Mouse (Mus musculus): ENCODE measurements at regions not wholly inside any gene's neighbourhood (a gene's known extent, or its start where the extent isn't known, plus 50 kb on each side); places are given as distances from the start of the nearest gene placed in this dataset.

- TF ChIP-seq CEBPB (IDR thresholded peaks at IDR 0.05; ENCODE audit: insufficient read depth, poor library complexity, severe bottlenecking) (no peak), TCF12 (IDR thresholded peaks at IDR 0.05; ENCODE audit: insufficient read depth, poor library complexity, severe bottlenecking) (no peak), POLR2AphosphoS2 (IDR thresholded peaks at IDR 0.05; ENCODE audit: insufficient read length, low read depth) (no peak), MAX (IDR thresholded peaks at IDR 0.05; ENCODE audit: low read depth) (no peak), USF1 (IDR thresholded peaks at IDR 0.05; ENCODE audit: low read depth) (no peak), SRF (IDR thresholded peaks at IDR 0.05; ENCODE audit: control insufficient read depth, insufficient read length, low read depth) (no peak)
- Histone ChIP-seq H3ac (ENCODE audit: control insufficient read depth, insufficient read length) (no peak overlapping the region), H3K4me2 (ENCODE audit: low read depth) (no peak overlapping the region), H3K27me3 (ENCODE audit: control insufficient read depth, insufficient read depth, insufficient read length) (peaks cover 19% of the 10 kb centered on the region), H3K4me3 (no peak overlapping the region), H3K79me2 (ENCODE audit: control insufficient read depth, insufficient read depth) (no peaks in the 10 kb centered on the region), H3K36me3 (ENCODE audit: control insufficient read depth, insufficient read depth) (no peaks in the 10 kb centered on the region)
These were observed 80.0 kb upstream of the Mpp6 start for GRCm38 (mm10) chr6:50029895-50030515.

GRCm38 (mm10) chr6:50031356-50031755, 78.7 kb upstream of the Mpp6 start:
- Histone ChIP-seq H3K27me3 (ENCODE audit: control insufficient read depth, insufficient read depth, insufficient read length) (peaks cover 19% of the 10 kb centered on the region), H3ac (ENCODE audit: control insufficient read depth, insufficient read length) (no peak overlapping the region), H3K4me3 (no peak overlapping the region), H3K4me2 (ENCODE audit: low read depth) (no peak overlapping the region), H3K79me2 (ENCODE audit: control insufficient read depth, insufficient read depth) (no peaks in the 10 kb centered on the region), H3K36me3 (ENCODE audit: control insufficient read depth, insufficient read depth) (no peaks in the 10 kb centered on the region)
- TF ChIP-seq MYOD1 (IDR thresholded peaks at IDR 0.05; ENCODE audit: control insufficient read depth in 1 of 3, insufficient read length in 2 of 3, low read depth in 2 of 3), result no peak
- TF ChIP-seq TCF12 (IDR thresholded peaks at IDR 0.05; ENCODE audit: insufficient read depth, poor library complexity, severe bottlenecking), result no peak

GRCm38 (mm10) chr6:50032894-50033595, 77.0 kb upstream of the Mpp6 start:
- H3K4me2 ChIP-seq (ENCODE audit: low read depth), result no peak overlapping the region
- no peaks in the 10 kb centered on the region for H3K36me3 ChIP-seq (ENCODE audit: control insufficient read depth, insufficient read depth)
- TF ChIP-seq TCF3 (IDR thresholded peaks at IDR 0.05; ENCODE audit: insufficient read length, low read depth) (no peak), CEBPB (IDR thresholded peaks at IDR 0.05; ENCODE audit: insufficient read depth, poor library complexity, severe bottlenecking) (no peak), MYOD1 (IDR thresholded peaks at IDR 0.05; ENCODE audit: control insufficient read depth in 1 of 3, insufficient read length in 2 of 3, low read depth in 2 of 3) (no peak), POLR2AphosphoS2 (IDR thresholded peaks at IDR 0.05; ENCODE audit: insufficient read length, low read depth) (no peak), POLR2A (IDR thresholded peaks at IDR 0.05; ENCODE audit: insufficient read length, low read depth) (no peak), MYOG (IDR thresholded peaks at IDR 0.05; ENCODE audit: control insufficient read depth in 1 of 3, insufficient read depth in 1 of 3, insufficient read length in 2 of 3, low read depth in 2 of 3) (no peak), SRF (IDR thresholded peaks at IDR 0.05; ENCODE audit: control insufficient read depth, insufficient read length, low read depth) (no peak), MAX (IDR thresholded peaks at IDR 0.05; ENCODE audit: low read depth) (no peak), TCF12 (IDR thresholded peaks at IDR 0.05; ENCODE audit: insufficient read depth, poor library complexity, severe bottlenecking) (no peak), E2F4 (IDR thresholded peaks at IDR 0.05; ENCODE audit: insufficient read depth) (no peak)
- H3K4me3 ChIP-seq, result no peak overlapping the region
- no peaks in the 10 kb centered on the region for H3K79me2 ChIP-seq (ENCODE audit: control insufficient read depth, insufficient read depth)
- no peak overlapping the region for H3ac ChIP-seq (ENCODE audit: control insufficient read depth, insufficient read length)
- peaks cover 19% of the 10 kb centered on the region for H3K27me3 ChIP-seq (ENCODE audit: control insufficient read depth, insufficient read depth, insufficient read length)

- TF ChIP-seq TCF3 (IDR thresholded peaks at IDR 0.05; ENCODE audit: insufficient read length, low read depth) (no peak), MYOG (IDR thresholded peaks at IDR 0.05; ENCODE audit: control insufficient read depth in 1 of 3, insufficient read depth in 1 of 3, insufficient read length in 2 of 3, low read depth in 2 of 3) (no peak), MYOD1 (IDR thresholded peaks at IDR 0.05; ENCODE audit: control insufficient read depth in 1 of 3, insufficient read length in 2 of 3, low read depth in 2 of 3) (no peak), MAX (IDR thresholded peaks at IDR 0.05; ENCODE audit: low read depth) (no peak), CEBPB (IDR thresholded peaks at IDR 0.05; ENCODE audit: insufficient read depth, poor library complexity, severe bottlenecking) (no peak), POLR2A (IDR thresholded peaks at IDR 0.05; ENCODE audit: insufficient read length, low read depth) (no peak), POLR2AphosphoS2 (IDR thresholded peaks at IDR 0.05; ENCODE audit: insufficient read length, low read depth) (no peak), TCF12 (IDR thresholded peaks at IDR 0.05; ENCODE audit: insufficient read depth, poor library complexity, severe bottlenecking) (no peak), E2F4 (IDR thresholded peaks at IDR 0.05; ENCODE audit: insufficient read depth) (no peak), SRF (IDR thresholded peaks at IDR 0.05; ENCODE audit: control insufficient read depth, insufficient read length, low read depth) (no peak), USF1 (IDR thresholded peaks at IDR 0.05; ENCODE audit: low read depth) (no peak), REST (IDR thresholded peaks at IDR 0.05; ENCODE audit: insufficient read depth, insufficient read length) (no peak)
- H3K4me2 ChIP-seq (ENCODE audit: low read depth), result peak overlapping the region; percentile 55
- no peak overlapping the region for H3ac ChIP-seq (ENCODE audit: control insufficient read depth, insufficient read length)
These were observed 72.4 kb upstream of the Mpp6 start for GRCm38 (mm10) chr6:50037614-50038013.

GRCm38 (mm10) chr6:50038369-50038768, 71.7 kb upstream of the Mpp6 start:
- H3ac ChIP-seq (ENCODE audit: control insufficient read depth, insufficient read length), result no peak overlapping the region
- TF ChIP-seq SRF (IDR thresholded peaks at IDR 0.05; ENCODE audit: control insufficient read depth, insufficient read length, low read depth) (no peak), TCF12 (IDR thresholded peaks at IDR 0.05; ENCODE audit: insufficient read depth, poor library complexity, severe bottlenecking) (no peak), POLR2AphosphoS2 (IDR thresholded peaks at IDR 0.05; ENCODE audit: insufficient read length, low read depth) (no peak), CEBPB (IDR thresholded peaks at IDR 0.05; ENCODE audit: insufficient read depth, poor library complexity, severe bottlenecking) (no peak), TCF3 (IDR thresholded peaks at IDR 0.05; ENCODE audit: insufficient read length, low read depth) (no peak), USF1 (IDR thresholded peaks at IDR 0.05; ENCODE audit: low read depth) (no peak), POLR2A (IDR thresholded peaks at IDR 0.05; ENCODE audit: insufficient read length, low read depth) (no peak), MAX (IDR thresholded peaks at IDR 0.05; ENCODE audit: low read depth) (no peak), REST (IDR thresholded peaks at IDR 0.05; ENCODE audit: insufficient read depth, insufficient read length) (no peak), MYOG (IDR thresholded peaks at IDR 0.05; ENCODE audit: control insufficient read depth in 1 of 3, insufficient read depth in 1 of 3, insufficient read length in 2 of 3, low read depth in 2 of 3) (no peak), MYOD1 (IDR thresholded peaks at IDR 0.05; ENCODE audit: control insufficient read depth in 1 of 3, insufficient read length in 2 of 3, low read depth in 2 of 3) (no peak), E2F4 (IDR thresholded peaks at IDR 0.05; ENCODE audit: insufficient read depth) (no peak)
- H3K4me3 ChIP-seq, result no peak overlapping the region
- peak overlapping the region; percentile 55 for H3K4me2 ChIP-seq (ENCODE audit: low read depth)
- no peaks in the 10 kb centered on the region for H3K79me2 ChIP-seq (ENCODE audit: control insufficient read depth, insufficient read depth)
- peaks cover 12% of the 10 kb centered on the region for H3K27me3 ChIP-seq (ENCODE audit: control insufficient read depth, insufficient read depth, insufficient read length)
- no peaks in the 10 kb centered on the region for H3K36me3 ChIP-seq (ENCODE audit: control insufficient read depth, insufficient read depth)

More at GRCm38 (mm10) chr6:50037614-50038013, 72.4 kb upstream of the Mpp6 start:
- H3K4me3 ChIP-seq, result no peak overlapping the region
- H3K27me3 ChIP-seq (ENCODE audit: control insufficient read depth, insufficient read depth, insufficient read length), result peaks cover 19% of the 10 kb centered on the region
- no peaks in the 10 kb centered on the region for H3K36me3 ChIP-seq (ENCODE audit: control insufficient read depth, insufficient read depth)
- H3K79me2 ChIP-seq (ENCODE audit: control insufficient read depth, insufficient read depth), result no peaks in the 10 kb centered on the region

All from myocyte (in vitro differentiated cells).